Mouse (Mus musculus) lung, adult 2 months (tissue): ENCODE measurements around the gene Uck2.

Source experiments
- CTCF ChIP-seq: fragments of 200-500 bp; IDR thresholded peaks from 2 replicates; pipeline ENCODE4 v1.5.1; 2011; ENCODE audit warnings: mild to moderate bottlenecking, low read length, control low read depth; ENCODE audit not compliant: insufficient read depth
- POLR2A ChIP-seq: fragments of 200-500 bp; IDR thresholded peaks from 2 replicates; pipeline ENCODE4 v1.6.1; 2011; ENCODE audit warnings: low read depth, mild to moderate bottlenecking, control low read depth, low read length, borderline replicate concordance; ENCODE audit errors: extremely low read depth

- TF ChIP-seq POLR2A = no peak
- TF ChIP-seq CTCF = no peak
Measured at GRCm38 (mm10) chr1:167328776-167329175, 43.7 kb upstream of the Uck2 start.
